Mouse (Mus musculus): Measurements from ENCODE around the gene Sertad2. TPM values are rescaled to one million over a fixed set of nuclear protein-coding genes. Genes with fewer than 3 reads are reported as not detected.

Sertad2 gene
- 9.1 and 9.7 TPM in 2 replicates for polyA plus RNA-seq (2012; rRNA removed)

DNA sequence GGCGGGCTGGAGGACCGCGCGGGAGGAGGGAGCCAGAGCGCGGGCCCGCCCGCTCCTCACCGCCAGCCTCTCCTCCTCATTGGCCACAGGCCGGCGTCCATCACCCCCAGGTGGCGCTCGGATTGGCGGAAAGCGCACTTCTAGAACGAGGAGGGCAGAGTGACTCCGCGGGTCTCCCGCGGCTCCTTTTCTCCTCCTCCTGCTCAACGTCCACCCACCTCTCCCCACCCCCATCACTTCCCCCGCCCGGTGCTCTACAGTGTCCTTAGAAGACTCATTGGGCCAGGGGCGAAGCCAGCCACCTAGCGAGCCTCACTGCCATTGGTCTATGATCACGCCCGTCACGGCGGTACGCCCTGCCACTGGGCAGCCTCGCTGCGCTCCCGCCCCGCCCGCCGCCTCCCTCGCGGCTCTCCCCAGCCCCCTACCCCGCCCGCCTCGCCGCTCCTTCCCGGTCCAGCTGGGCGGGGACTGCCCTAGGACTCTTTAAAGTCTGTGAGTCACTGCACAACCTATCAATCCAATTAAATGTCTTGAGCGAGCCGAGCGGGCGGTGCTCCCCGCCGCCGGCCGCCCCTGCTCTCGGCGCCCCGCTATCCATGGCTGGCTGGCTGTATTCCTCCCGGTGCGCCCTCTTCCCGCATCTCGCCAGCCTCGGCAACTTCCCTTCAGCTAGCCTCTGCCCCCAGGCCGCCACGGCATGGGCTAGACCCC, at the start of gene Sertad2:
Gene Sertad2 (plus strand): TSS at position 515 of the 714 bp plus-strand sequence.

Other genes with a start within 250 kb of the Sertad2 start
- gene Slc1a4, start 210.5 kb upstream of the Sertad2 start, polyA plus RNA-seq (2012; rRNA removed) = 4.2 and 4.7 TPM in 2 replicates
- 6.4 and 7.1 TPM in 2 replicates for gene Aftph, start 198.3 kb downstream of the Sertad2 start, polyA plus RNA-seq (2012; rRNA removed)